Mouse (Mus musculus) retina, adult 2 months (tissue): Measurements from ENCODE around the gene Bad.

Experiments
- DNase-seq: peaks from one replicate; pipeline ENCODE4 v3.0.0-alpha.2; 2012; ENCODE audit warnings: low read depth, low spot score

Gene Bad

DNA sequence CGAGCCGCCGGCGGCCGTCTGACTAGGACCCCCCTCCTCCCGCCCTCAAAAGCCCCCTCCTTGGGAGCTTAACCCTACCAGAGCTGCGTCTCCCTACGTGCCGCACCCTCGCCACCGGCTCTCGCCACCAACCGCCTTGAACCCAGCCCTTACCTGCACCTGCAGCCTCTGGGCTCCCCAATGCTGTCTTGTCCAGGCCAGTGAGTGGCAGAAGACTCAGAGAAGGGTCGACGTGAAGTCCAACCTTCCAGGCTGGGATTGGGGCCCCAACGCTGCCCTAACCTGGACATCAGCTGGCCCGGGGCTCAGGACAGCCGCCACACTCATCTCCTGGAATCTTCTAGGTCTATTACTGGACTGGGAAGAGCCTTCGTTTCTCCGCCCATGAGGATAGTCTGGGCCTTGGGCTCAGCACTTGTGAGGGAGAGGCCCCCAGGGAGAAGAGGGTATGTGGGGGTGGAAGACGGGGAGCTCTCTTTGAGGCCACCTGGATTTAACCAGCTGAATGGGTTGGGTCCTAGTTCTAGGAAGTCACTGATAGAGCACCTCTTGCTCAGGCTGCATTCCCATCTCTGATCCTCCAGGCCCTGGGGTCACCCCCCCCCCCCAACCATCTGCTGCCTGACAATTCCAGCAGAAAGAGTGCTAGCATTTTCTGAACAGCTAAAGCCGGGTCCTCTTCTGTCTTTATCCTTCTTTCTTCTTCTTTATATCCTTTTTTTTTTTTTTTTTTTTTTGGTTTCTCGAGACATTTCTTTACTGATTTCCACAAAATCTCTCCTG is 7.3 kb upstream of the Bad start, which contains the start of gene Kcnk4:
Gene Kcnk4, minus strand, starts transcription at position 321 of the 783 bp plus-strand sequence.
- DNase-seq, result no peak

DNA sequence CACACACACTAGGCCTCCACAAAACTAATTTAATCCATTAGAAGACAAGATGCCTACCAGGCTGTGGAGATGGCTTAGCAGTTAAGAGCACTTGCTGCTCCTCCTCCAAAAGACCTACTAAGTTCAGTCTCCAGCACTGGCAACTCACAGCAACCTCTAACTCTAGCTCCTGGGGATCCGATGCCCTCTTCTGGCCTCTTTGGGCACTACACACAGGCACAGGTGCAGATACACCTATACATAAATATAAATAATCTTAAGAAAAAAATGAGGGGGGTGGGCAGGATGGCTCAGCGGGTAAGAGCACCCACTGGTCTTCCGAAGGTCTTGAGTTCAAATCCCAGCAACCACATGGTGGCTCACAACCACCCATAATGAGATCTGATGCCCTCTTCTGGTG is 5.4 kb upstream of the Bad start:
- no peak for DNase-seq

DNA sequence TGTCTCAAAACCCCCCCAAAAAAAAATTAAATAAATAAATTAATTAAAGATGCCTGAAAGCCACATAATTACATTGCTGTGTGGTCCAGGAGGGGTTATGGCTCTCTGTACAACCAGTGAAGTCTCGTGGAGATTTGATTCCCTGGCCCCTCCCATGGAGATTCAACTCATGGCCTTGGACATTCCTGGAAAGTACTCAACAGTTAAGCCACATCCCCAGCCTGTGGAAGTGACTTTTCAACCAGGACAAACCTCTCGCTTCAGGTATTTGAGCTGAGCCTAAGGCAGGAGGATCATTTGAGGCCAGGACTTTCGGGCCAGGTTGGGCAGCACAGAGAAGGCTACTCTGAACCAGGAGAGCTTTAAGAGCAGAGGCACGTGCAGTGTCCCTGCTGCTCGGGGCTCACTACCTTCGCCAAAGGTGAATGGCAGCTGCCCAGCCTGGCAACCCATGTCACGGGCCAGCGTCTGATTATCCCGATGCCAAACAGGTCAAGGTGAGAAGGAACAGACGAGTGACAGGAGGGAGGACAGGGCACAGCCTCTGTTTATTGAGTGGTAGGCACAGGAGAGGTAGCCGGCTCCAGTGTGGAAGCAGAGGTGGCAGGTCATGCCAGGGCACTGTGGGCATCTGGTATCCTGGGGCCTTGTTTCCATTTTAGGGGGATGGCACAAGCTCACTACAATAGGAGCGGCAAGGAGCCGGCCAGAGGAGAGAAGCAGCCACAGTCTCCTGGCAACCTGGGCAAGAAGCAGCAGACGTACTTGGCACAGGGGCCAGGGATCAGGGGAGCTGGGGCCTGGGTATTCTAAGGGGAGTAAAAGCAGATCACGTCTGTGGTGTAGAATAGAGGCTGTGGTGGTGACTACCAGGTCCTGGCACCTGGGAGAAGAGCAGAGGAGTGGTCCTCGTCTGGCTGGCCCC is 3.9 kb upstream of the Bad start:
- no peak for DNase-seq

DNA sequence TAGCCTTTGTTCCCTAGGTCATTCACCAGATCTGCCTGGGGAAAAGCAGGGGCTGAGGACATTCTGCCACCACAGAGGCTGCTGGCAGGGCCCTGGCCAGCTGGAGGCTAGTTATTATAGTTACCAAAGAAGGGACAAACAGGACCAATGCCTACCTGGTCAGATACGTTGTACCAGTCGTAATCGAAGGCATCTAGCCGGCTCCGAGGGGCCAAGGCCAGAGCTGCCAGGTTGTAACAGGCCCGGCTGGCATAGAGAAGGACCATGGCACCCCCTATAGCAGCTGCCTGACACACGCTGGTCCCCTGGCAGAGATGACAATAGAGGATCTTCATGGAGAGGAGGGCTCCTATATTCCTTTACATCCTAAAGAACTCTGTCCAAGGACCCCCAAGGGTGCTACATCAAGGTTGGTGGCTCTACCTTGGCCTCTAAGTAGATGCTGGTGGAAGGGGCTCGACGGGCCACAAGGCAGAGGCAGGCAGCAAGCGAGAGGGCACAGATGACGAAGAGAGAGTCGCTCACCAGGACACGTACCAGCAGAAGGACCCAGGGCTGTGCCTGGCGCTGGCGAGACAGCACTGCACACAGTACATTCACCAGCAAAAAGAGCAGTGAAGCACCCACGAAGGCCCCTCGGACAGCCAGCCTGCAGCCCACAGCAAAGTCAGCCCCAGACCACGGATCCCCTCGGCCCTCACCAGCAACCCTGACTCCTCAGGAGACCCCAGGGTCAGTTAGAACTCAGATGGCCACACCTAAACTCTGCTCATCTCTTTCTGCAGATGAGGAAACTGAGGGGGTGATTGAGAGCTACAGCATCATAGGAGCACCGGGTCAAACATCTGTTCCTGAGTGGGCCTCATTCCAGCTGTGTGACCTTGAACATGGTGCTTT is 2.3 kb upstream of the Bad start:
- DNase-seq, result no peak

DNA sequence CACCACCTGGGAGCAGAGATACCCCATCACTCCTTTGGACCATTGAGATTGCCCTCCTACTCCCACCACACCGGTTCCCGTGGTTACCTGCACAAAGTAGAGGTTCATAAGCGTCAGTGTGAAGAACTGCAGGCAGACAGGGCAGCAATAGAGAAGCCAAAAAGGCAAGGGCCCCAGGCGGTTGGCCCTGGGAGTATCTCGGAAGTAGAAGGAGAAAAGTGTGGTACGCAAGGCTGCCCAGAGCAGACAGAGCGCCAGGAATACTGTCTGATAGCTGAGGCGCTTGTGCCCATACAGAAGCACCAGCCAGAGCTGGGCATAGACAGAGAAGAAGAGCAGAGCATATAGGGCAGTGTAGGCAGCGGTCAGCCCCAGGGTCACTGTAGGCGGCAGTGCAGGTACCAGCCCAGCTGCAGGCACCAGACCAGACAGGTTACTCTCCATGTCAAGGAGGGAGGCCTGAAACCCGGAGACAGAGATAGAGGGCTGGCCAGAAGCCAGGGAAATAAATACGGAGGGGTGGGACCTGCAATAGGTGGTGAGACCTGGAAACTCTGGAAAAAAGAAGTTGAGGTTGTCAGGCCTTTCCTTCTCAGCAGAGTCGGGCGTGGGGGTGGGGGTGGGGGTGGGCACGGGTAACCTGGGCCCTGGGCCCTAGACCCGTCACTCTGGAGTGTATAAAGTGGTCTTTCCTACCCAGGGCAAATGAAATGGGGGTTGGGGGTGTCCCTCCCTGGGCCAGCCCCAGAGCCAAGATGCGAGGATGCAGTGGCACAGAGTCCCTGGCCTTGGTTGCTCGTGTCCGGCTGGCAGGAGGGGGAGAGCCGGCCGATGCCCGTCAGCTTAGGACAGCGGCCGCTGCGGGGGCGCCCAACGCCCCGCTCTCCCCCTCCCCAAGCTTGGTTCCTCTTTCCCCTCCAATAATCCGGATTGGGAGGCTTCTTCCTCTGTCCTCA is 987 bp upstream of the Bad start:
- no peak for DNase-seq

DNA sequence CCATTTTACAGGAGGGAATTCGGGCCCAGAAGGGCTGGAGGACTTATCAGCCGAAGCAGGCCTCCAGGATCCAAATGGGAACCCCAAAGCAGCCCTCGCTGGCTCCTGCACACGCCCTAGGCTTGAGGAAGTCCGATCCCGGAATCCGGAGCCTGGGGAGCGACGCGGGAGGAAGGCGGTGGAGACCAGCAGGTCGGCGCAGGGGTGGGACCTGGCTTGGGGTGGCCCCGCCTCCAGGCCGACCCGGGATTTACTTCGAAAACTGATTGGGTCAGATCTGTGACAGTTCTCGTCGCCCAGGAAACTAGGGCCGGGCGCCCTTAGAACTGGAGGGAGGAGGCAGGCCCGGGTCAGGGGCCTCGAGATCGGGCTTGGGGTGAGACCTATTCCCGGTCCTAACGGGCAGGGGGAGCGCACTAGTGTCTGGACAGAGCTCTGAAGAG is 609 bp downstream of the Bad start, which contains the start of gene Gpr137:
Gene Gpr137, minus strand, starts transcription at position 232 of the 443 bp plus-strand sequence.
- peak; percentile 78 for DNase-seq

DNA sequence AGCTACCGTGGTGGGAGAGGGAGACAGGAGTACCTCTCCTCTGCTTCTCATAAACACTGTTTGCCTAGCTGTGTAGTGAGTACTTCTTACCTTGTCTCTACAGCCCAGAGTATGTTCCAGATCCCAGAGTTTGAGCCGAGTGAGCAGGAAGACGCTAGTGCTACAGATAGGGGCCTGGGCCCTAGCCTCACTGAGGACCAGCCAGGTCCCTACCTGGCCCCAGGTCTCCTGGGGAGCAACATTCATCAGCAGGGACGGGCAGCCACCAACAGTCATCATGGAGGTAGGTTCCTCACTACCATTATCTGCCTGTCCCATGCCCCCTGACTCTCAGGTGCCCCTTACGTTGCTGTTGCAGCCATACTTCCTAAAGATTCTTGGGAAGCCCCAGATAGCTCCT is 1.1 kb downstream of the Bad start:
- no peak for DNase-seq

DNA sequence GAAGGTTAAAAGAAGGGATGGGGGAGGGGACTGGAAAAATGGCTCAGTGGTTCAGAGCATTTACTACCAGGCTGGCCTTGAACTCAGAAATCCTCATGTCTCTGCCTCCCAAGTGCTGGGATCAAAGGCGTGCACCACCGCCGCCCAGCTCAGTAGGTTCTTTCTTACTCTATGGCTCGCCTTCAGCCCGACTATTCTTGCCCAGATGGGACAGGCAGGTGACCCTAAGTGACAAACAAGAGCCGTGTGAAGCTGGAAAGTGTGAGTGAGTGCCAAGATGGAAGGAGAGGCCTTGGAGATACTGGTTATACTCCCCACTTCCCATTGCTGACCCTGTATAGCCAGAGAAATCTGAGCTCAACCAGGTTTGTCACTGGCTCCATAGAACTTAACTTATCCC is 2.0 kb downstream of the Bad start:
- DNase-seq, result no peak

DNA sequence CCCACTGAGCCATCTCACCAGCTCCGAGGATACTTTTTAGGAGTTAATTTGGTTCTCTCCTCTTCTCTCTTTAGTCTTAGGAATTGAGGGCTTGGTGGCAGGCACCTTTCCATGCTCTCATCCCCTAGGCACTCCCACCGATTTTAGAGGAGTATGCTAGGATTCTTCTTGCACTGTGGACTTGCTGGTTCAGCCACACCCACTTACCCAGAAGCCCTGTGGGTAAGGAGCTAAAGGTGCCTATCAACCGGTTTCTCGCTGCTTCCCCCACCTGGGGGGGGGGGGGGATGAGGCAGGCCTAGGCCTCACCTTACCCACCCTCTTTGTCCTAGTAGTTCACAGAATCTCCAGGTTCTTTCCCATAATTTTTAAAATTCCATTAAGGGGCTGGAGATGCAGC is 6.1 kb downstream of the Bad start:
- DNase-seq, result no peak

DNA sequence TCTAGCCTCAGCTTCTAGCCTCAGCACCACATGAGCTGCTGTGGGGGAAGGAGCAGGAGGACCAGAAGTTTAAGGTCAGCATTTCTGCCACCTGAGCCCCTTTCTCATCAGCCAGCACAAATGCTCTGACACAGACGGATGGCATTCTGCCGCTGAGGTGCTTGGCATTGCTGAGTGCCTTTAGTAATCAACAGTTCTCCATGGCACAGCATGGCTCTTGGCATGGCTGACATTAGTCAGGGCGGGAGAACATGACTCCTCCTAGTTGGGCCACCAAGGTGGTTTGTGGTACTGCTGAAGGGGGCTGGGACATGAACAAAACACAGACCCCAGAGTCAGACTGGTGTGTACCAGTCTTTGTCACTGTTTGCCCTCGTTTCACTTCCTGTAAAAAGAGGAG is 6.5 kb downstream of the Bad start:
- DNase-seq, result no peak

DNA sequence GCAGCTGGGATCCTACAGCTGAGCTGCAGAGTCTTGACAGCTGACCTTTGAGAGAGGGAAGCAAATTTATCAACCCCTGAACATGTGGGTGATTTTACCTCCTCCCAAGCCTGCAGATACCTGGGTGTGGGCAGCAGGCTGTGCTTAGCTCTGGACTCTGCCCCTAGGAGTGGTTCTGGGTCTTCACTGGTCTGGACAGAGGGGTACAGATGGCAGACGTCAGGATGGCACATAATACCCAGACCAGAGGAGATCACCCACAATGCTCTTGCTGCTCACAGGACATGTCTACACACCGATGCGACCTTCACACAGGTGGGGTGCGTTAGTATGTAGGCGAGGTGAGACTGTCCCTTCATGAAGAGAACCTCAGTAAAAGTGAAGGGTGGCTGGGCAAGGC is 7.9 kb downstream of the Bad start:
- DNase-seq, result no peak

DNA sequence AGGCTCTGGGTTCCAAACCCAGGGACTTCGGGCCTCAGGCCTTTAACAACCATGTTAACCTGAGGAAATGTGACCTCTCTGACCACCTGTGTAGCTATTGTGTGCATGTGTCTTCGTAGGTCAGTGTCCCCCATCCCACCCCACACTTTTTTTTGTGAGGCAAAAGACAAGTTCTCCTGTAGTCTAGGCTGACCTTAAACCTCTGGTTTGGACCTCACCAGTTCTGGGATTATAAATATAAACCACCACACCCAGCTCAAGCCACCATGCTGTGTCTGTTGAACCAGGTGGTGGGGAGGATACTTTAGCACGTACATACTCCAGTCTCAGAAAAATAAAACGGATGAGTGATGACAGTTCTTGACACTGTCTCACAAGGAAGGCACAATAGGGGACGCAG is 8.3 kb downstream of the Bad start:
- DNase-seq, result no peak

DNA sequence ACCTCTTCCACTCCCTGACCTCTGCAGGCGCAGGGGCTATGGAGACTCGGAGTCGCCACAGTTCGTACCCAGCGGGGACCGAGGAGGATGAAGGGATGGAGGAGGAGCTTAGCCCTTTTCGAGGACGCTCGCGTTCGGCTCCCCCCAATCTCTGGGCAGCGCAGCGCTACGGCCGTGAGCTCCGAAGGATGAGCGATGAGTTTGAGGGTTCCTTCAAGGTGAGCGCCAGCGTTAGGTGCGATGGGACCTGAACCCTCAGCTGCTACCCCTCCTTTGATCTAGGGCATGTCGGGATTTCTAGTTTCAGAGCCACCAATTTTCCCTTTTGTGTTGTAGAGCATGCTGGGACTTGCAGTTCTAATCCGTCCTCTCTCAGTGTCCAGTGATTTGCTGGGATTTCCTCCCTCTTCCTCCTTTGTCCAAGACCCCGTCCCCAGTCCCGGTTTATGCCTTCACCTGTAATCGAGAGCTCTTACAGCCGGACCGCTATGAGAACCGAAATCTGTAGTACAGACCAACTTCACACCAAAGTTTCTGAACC is 9.0 kb downstream of the Bad start:
- no peak for DNase-seq

DNA sequence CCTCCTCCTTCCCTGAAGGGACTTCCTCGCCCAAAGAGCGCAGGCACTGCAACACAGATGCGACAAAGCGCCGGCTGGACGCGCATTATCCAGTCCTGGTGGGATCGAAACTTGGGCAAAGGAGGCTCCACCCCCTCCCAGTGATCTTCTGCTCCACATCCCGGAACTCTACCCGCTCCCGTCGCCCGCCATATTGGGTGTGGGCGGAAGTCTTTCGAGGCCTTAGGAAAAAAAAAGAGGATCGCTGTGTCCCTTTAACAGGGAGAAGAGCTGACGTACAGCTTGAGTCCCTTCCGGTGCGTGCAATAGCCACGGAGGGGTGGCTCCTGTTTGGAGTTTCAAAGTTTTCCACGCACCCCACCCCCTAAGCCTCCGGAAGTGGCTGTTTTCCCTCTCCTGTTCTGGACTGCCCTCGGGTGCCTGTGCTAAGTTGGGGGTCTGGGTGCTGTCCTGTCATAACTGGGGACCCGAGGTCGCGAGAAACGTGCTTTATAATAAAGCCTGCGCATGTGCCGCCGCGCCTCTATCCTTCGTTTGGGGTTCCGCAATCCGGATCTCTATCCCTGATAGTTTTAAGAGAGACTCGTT is 9.8 kb downstream of the Bad start:
- peak; percentile 88 for DNase-seq

DNA sequence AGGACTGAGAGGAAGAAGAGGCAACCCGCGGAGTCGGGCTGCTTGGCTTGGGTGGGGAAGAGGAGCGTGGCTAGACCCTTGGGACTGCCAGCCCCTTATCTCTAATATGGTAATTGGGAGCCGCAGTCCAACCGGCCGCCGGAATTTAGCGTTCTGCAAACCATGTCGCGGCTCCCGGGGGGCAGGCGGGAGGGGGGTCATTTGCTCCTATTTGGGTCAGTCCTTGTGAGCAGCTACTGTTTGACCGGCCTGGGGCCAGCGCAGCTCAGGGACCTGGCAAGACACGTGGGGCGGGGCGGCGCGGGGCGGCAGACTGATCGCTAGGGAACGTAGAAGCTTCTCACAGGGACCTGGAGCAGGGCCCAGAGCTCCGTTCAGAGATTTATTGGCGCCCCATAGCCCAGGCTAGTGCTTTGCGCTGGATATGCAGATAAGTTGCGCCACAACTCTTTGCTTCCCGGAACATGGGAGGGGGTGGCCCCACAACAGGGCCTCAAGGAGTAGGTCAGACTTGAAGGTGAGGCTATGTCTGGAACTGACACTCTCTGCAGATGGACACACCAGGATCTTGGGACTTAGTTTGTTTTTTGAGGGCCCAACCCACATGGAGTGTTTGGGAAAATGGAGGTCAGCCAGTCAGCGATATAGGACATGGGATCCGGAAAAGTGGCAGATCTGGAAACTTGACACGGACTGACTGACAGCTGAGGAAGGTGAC is 10.5 kb downstream of the Bad start:
- no peak for DNase-seq

DNA sequence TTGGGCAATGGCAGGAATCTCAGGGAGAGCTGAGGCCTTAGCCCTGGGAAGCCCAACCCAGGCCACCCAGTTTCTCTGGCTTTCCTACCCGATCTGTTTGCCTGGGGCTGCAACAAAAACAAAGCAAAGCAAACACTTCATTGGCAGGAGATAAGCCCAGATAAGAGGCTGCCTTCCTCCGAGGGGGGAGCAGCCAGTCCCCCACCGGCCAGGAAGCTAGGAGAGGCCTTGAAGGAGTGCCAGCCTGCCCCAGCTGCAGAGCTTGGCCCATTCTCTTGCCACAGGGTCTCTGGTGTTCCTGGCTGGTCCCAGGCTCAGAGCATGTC is 11.0 kb downstream of the Bad start:
- no peak for DNase-seq

DNA sequence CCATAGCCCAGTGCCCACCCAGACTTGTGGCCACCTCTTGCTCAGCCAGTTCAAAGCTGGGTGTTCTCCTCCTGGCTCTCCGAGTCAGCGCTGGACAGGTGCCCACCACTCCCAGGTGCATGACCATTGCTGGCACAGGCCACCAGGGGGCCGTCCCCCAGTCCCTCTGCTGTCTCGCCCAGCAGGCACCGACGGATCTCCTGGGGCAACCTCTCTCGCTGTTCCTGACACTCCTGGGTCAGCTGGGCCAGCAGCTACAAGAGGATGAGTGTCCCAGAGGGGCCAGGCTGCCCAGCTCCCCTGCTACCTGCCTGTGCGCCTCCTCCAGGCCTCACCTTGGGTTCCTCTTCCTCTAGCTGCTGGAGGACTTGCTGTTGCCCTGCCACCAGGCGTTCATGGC is 12.4 kb downstream of the Bad start:
- DNase-seq, result no peak

DNA sequence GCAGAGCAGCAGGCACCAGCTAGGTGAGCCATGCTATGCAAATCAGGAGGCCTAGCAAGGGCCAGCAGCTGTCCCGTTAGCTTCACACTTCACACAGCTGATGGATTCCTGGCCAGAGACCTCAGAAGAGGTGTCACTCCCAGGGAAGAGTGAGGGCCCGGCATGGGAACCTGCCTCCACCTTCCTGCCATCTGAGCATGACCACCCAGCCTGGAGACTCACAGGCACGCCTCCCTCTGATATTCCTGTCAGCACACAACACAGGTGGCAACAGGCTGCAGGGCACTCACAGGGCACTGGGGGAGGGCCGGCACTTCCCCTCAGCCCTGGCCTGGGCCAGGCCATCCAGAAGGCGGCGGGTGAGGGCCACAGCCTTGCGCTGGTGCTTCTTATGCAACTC is 13.8 kb downstream of the Bad start:
- DNase-seq, result no peak

DNA sequence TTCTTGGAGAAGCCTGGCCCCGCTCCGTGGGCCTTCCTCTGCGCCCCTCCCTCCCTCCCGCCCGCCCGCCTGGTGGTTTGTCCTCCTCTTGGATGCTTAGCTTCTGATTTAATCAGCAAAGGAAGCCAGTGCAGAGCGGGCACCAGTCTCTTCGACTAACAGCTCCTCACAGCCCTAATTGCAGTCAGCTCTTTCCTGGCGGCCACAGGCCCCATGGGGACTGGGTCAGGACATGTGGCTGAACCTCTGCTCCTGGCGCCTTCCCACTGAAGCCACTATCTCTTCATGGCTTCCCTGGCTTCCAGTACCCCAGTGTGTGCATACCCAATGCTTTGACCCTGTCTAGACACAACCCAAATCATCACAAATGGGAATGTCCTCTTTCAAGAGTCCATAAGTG is 14.8 kb downstream of the Bad start:
- DNase-seq, result no peak
